Mouse (Mus musculus) right cerebral cortex, postnatal 36 days (tissue): ENCODE data around the gene Rgs11.
A peak's percentile ranks its signal among the peaks of the same experiment; 100 is the strongest.

Experiments
- DNase-seq, 2 experiments: peaks; one replicate each; pipeline ENCODE4 v3.0.0; 2022; ENCODE audit warnings: low spot score in 2 of 2, mixed read lengths in 1 of 2

The Rgs11 gene

GRCm38 (mm10) chr17:26231156-26231555 is 28.4 kb downstream of the Rgs11 start:
- no peak for DNase-seq

- no peak for DNase-seq
Observed at GRCm38 (mm10) chr17:26232863-26233262, 30.1 kb downstream of the Rgs11 start.

- no peak for DNase-seq
Observed at GRCm38 (mm10) chr17:26234386-26234785, 31.6 kb downstream of the Rgs11 start.

- DNase-seq, result no peak
Observed at GRCm38 (mm10) chr17:26235077-26235815, 32.5 kb downstream of the Rgs11 start.

GRCm38 (mm10) chr17:26237667-26238066 is 34.9 kb downstream of the Rgs11 start:
- DNase-seq, result no peak

GRCm38 (mm10) chr17:26239551-26239950 is 36.8 kb downstream of the Rgs11 start:
- no peak for DNase-seq

GRCm38 (mm10) chr17:26240120-26240790 is 37.5 kb downstream of the Rgs11 start:
- DNase-seq, result no peak

- no peak for DNase-seq
Observed at GRCm38 (mm10) chr17:26240990-26241389, 38.2 kb downstream of the Rgs11 start.

GRCm38 (mm10) chr17:26243471-26244100 is 40.8 kb downstream of the Rgs11 start:
- peak in 1 of 2 experiments; percentile 45 for DNase-seq

GRCm38 (mm10) chr17:26244101-26244841 is 41.5 kb downstream of the Rgs11 start, which contains the start of gene Fam234a:
TSS of gene Fam234a (minus strand) at chr17:26244242.
- DNase-seq, result peak; percentile 89 to 91

GRCm38 (mm10) chr17:26251886-26252538 is 49.3 kb downstream of the Rgs11 start:
- DNase-seq, result no peak

- peak; percentile 95 for DNase-seq
Observed at GRCm38 (mm10) chr17:26252539-26253251, 49.9 kb downstream of the Rgs11 start, which contains the start of gene Luc7l. TSS of gene Luc7l (plus strand) at chr17:26252896.

- DNase-seq, result no peak
Observed at GRCm38 (mm10) chr17:26253399-26253798, 50.6 kb downstream of the Rgs11 start.

- DNase-seq, result no peak
Observed at GRCm38 (mm10) chr17:26255313-26255712, 52.6 kb downstream of the Rgs11 start.
